Mouse (Mus musculus): ENCODE data around the gene Setd6. TPM values are rescaled to one million over a fixed set of nuclear protein-coding genes. Genes with fewer than 3 reads are reported as not detected.

Setd6 gene
- polyA plus RNA-seq, 1 experiment from 2014 or later, result 34.3 TPM

Small RNA genes within 50 kb of the gene (microRNA-seq; reads per million reads assigned to microRNA genes)
- gene Mir7073, result 4.0 reads per million, percentile 19 among the genes with 10 or more reads in this experiment

Other genes starting within 250 kb of the Setd6 start
- gene Csnk2a2, start 225.8 kb upstream of the Setd6 start, polyA plus RNA-seq (2015; fragmentation: Nextera tagmentation; extraction: Ambion mirVana), result 6.8 and 8.3 TPM in 2 replicates
- 2.4 and 2.7 TPM in 2 replicates for gene Ccdc113, start 181.8 kb upstream of the Setd6 start, polyA plus RNA-seq (2015; fragmentation: Nextera tagmentation; extraction: Ambion mirVana)
- gene Prss54, start 139.5 kb upstream of the Setd6 start, polyA plus RNA-seq (2015; fragmentation: Nextera tagmentation; extraction: Ambion mirVana), result not detected in 2 replicates
- 6.1 and 8.1 TPM in 2 replicates for gene Gins3, start 82.4 kb upstream of the Setd6 start, polyA plus RNA-seq (2015; fragmentation: Nextera tagmentation; extraction: Ambion mirVana)
- gene Ndrg4, start 38.9 kb upstream of the Setd6 start, polyA plus RNA-seq (2015; fragmentation: Nextera tagmentation; extraction: Ambion mirVana), result 394 and 511 TPM in 2 replicates
- gene Cnot1, start 91.6 kb downstream of the Setd6 start, polyA plus RNA-seq (2015; fragmentation: Nextera tagmentation; extraction: Ambion mirVana), result 41.2 and 47.1 TPM in 2 replicates
- 209 and 225 TPM in 2 replicates for gene Sap18b, start 109.5 kb downstream of the Setd6 start, polyA plus RNA-seq (2015; fragmentation: Nextera tagmentation; extraction: Ambion mirVana)
- gene Slc38a7, start 137.7 kb downstream of the Setd6 start, polyA plus RNA-seq (2015; fragmentation: Nextera tagmentation; extraction: Ambion mirVana), result 29.1 and 30.3 TPM in 2 replicates
- 217 and 228 TPM in 2 replicates for gene Got2, start 172.7 kb downstream of the Setd6 start, polyA plus RNA-seq (2015; fragmentation: Nextera tagmentation; extraction: Ambion mirVana)